Mouse (Mus musculus) liver, embryonic 15.5 days (tissue): ENCODE results near the gene Ech1. TPM values are rescaled to one million over a fixed set of nuclear protein-coding genes. Genes with fewer than 3 reads are reported as not detected.

Source experiments
- ATAC-seq: fragments of 200-750 bp; cut with Nextera tagmentation; 2 replicates; pipeline ENCODE4 v1.8.0; 2017; ENCODE audit warnings: moderate number of reproducible peaks, mild to moderate bottlenecking, moderate library complexity; ENCODE audit not compliant: insufficient read depth
- H3K27ac ChIP-seq: fragments of 300-500 bp; sonication (generic); replicated peaks from 2 replicates; pipeline ENCODE4 v1.5.1; 2015; ENCODE audit warnings: mild to moderate bottlenecking, inconsistent platforms
- H3K27me3 ChIP-seq: fragments of 300-500 bp; sonication (generic); 2 replicates; pipeline ENCODE4 v1.6.1; 2015; ENCODE audit warnings: mild to moderate bottlenecking, inconsistent platforms
- H3K36me3 ChIP-seq: fragments of 300-500 bp; sonication (generic); replicated peaks from 2 replicates; pipeline ENCODE4 v1.6.1; 2015; ENCODE audit warnings: moderate library complexity, mild to moderate bottlenecking, inconsistent platforms
- H3K4me1 ChIP-seq: fragments of 300-500 bp; sonication (generic); replicated peaks from 2 replicates; pipeline ENCODE4 v1.6.1; 2015; ENCODE audit warnings: inconsistent platforms
- H3K4me2 ChIP-seq: fragments of 300-500 bp; sonication (generic); 2 replicates; pipeline ENCODE4 v1.6.1; 2015; ENCODE audit warnings: moderate library complexity, mild to moderate bottlenecking, inconsistent platforms
- H3K4me3 ChIP-seq: fragments of 300-500 bp; sonication (generic); replicated peaks from 2 replicates; pipeline ENCODE4 v1.5.1; 2015; ENCODE audit warnings: mild to moderate bottlenecking, inconsistent platforms
- H3K9ac ChIP-seq: fragments of 300-500 bp; sonication (generic); 2 replicates; pipeline ENCODE4 v1.6.1; 2015; ENCODE audit warnings: moderate library complexity, mild to moderate bottlenecking, inconsistent platforms
- H3K9me3 ChIP-seq: fragments of 300-500 bp; sonication (generic); replicated peaks from 2 replicates; pipeline ENCODE4 v1.6.1; 2016; ENCODE audit warnings: inconsistent platforms
- WGBS: fragments of 180-500 bp; shearing (Covaris S2); methylation state at CpG from one replicate; pipeline ENCODE4 v1.1.7; 2015; ENCODE audit warnings: mixed read lengths; ENCODE audit not compliant: insufficient replicate concordance; 5-methylcytosine and 5-hydroxymethylcytosine counted together
- polyA plus RNA-seq: library from polyadenylated mRNA; unstranded; fragments of >200 nt; fragmentation: Nextera tagmentation; extraction: Ambion mirVana; gene quantifications from 2 replicates; pipeline ENCODE4 v1.2.1, GENCODE M21; 2015

Gene Ech1
- polyA plus RNA-seq, 1 experiment from 2014 or later = 125 TPM

DNA sequence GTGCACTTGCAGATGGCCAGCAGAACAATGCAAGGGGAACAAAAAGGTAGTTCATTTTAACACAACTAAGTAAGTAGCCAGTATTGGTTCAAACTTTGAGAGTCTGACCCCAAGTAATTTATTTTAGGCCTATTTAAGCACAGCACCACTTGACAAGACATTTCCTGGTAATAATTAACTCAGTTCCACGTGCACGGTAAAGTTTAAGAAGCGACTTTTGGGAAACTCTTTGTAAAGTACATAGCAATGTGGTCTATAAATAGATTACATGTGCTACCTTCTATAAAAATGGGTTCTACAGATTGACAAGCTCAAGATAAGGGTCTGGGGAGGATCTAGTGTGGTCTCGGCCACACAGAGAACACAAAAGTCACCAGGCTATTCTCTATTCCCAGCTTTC is 21.3 kb upstream of the Ech1 start:
- Histone ChIP-seq H3K27ac (peak overlapping the region; percentile 81), H3K9ac (0 out of 2 replicates have a peak overlapping the region, but pooled peaks have one; percentile 15), H3K36me3 (0 out of 2 replicates have a peak, but pooled peaks cover 5% of the 10 kb centered on the region), H3K27me3 (no peaks in the 10 kb centered on the region), H3K4me3 (no peak overlapping the region), H3K4me1 (peaks cover 42% of the 10 kb centered on the region), H3K9me3 (no peaks in the 10 kb centered on the region), H3K4me2 (0 out of 2 replicates have a peak overlapping the region, but pooled peaks have one; percentile 39)
- no peak for ATAC-seq
- 28% methylated on average over 4 of the region's 4 CpGs for WGBS

DNA sequence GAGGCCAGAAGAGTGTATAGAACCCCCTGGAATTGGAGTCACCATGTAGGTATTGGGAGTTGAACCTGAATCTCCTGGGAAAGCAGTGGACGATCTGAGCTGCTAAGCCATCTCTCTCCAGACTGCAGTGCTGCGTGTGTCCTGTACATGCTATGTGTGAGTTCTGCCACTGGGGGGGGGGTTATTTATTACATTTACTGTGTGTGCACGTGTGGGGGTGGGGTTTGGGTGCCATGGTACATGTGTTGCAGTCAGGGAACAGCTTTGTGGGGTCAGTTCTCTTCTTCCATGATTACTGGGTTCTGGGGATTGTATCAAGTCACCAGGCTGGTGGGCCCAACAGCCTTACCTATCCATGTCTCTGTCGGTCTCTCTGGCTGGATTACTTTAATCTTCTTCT is 18.1 kb upstream of the Ech1 start:
- H3K27ac ChIP-seq = no peak overlapping the region
- no peak overlapping the region for H3K4me3 ChIP-seq
- H3K4me2 ChIP-seq = no peak overlapping the region
- peaks cover 48% of the 10 kb centered on the region for H3K4me1 ChIP-seq
- no peaks in the 10 kb centered on the region for H3K9me3 ChIP-seq
- ATAC-seq = no peak
- 51% methylated on average over 4 of the region's 4 CpGs for WGBS
- no peak overlapping the region for H3K9ac ChIP-seq
- H3K27me3 ChIP-seq = no peaks in the 10 kb centered on the region
- H3K36me3 ChIP-seq = peaks cover 2% of the 10 kb centered on the region; the same call in 1 of the 2 replicates

GRCm38 (mm10) chr7:28807641-28808220 is 17.3 kb upstream of the Ech1 start:
- Histone ChIP-seq H3K27ac (peak overlapping the region; percentile 96), H3K36me3 (peaks cover 11% of the 10 kb centered on the region), H3K9me3 (no peaks in the 10 kb centered on the region), H3K27me3 (no peaks in the 10 kb centered on the region), H3K4me3 (peak overlapping the region; percentile 85), H3K4me1 (peaks cover 48% of the 10 kb centered on the region), H3K4me2 (peak overlapping the region; percentile 88), H3K9ac (peak overlapping the region; percentile 93)
- 54% methylated on average over 7 of the region's 8 CpGs for WGBS
- ATAC-seq = no peak

GRCm38 (mm10) chr7:28808221-28808941 is 16.6 kb upstream of the Ech1 start, which contains the start of gene Hnrnpl:
TSS of gene Hnrnpl (plus strand) at chr7:28808541.
- H3K4me1 ChIP-seq = peaks cover 48% of the 10 kb centered on the region
- peak within 1 kb of the TSS; percentile 88 for H3K4me2 ChIP-seq
- WGBS = 2% methylated on average over 35 of the region's 35 CpGs
- peak within 1 kb of the TSS; percentile 93 for H3K9ac ChIP-seq
- peak; percentile 1 for ATAC-seq
- no peaks in the 10 kb centered on the region for H3K9me3 ChIP-seq
- H3K4me3 ChIP-seq = peak within 1 kb of the TSS; percentile 85
- H3K36me3 ChIP-seq = peaks cover 17% of the 10 kb centered on the region
- H3K27me3 ChIP-seq = no peaks in the 10 kb centered on the region
- H3K27ac ChIP-seq = peak within 1 kb of the TSS; percentile 96

GRCm38 (mm10) chr7:28808957-28809393 is 16.0 kb upstream of the Ech1 start:
- H3K27ac ChIP-seq = peak overlapping the region; percentile 96

GRCm38 (mm10) chr7:28809401-28810089 is 15.5 kb upstream of the Ech1 start:
- Histone ChIP-seq H3K9me3 (no peaks in the 10 kb centered on the region), H3K4me3 (peak overlapping the region; percentile 85), H3K27me3 (no peaks in the 10 kb centered on the region), H3K4me1 (peaks cover 49% of the 10 kb centered on the region), H3K27ac (peak overlapping the region; percentile 96), H3K9ac (peak overlapping the region; percentile 93), H3K4me2 (peak overlapping the region; percentile 88), H3K36me3 (peaks cover 29% of the 10 kb centered on the region)
- under 1% methylated on average over 35 of the region's 35 CpGs for WGBS
- ATAC-seq = peak; percentile 29

More at GRCm38 (mm10) chr7:28808957-28809393, 16.0 kb upstream of the Ech1 start:
- Histone ChIP-seq H3K4me1 (peaks cover 48% of the 10 kb centered on the region), H3K4me2 (peak overlapping the region; percentile 88), H3K27me3 (no peaks in the 10 kb centered on the region), H3K9me3 (no peaks in the 10 kb centered on the region), H3K9ac (peak overlapping the region; percentile 93), H3K4me3 (peak overlapping the region; percentile 85), H3K36me3 (peaks cover 23% of the 10 kb centered on the region)
- peak; percentile 54 for ATAC-seq
- 1% methylated on average over 32 of the region's 32 CpGs for WGBS

GRCm38 (mm10) chr7:28810107-28811066 is 14.6 kb upstream of the Ech1 start:
- whole genome bisulfite sequencing = under 1% methylated on average over 70 of the region's 70 CpGs
- Histone ChIP-seq H3K27me3 (no peaks in the 10 kb centered on the region), H3K4me2 (peak overlapping the region; percentile 88), H3K4me1 (peaks cover 54% of the 10 kb centered on the region), H3K9ac (peak overlapping the region; percentile 93), H3K36me3 (peaks cover 37% of the 10 kb centered on the region), H3K27ac (peak overlapping the region; percentile 96), H3K4me3 (peak overlapping the region; percentile 88), H3K9me3 (no peaks in the 10 kb centered on the region)
- peak; percentile 86 for ATAC-seq

DNA sequence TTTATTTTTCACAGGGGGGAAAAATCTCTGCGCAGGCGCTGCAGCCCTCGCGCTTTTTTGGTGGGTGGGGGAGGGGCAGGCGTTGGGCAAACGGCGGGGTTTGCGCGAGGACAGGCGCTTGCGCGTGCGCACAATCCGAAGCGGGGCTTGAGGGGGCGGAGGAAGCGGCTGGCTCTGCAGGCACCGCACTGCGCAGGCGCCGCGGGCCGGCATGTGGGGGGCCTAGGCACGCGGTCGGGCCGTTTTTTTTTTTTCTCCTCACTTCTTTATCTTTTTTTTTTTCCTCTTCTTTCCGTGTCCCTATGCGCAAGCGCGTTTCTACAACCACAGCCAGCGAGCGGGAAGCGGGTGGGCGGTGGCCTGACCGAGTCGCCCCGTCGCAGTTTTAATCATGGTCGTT is 13.8 kb upstream of the Ech1 start:
- peak overlapping the region; percentile 88 for H3K4me3 ChIP-seq
- ATAC-seq = peak; percentile 45
- H3K4me2 ChIP-seq = peak overlapping the region; percentile 87
- 1% methylated on average over 38 of the region's 40 CpGs for WGBS
- H3K36me3 ChIP-seq = peaks cover 46% of the 10 kb centered on the region
- peaks cover 63% of the 10 kb centered on the region for H3K4me1 ChIP-seq
- H3K9ac ChIP-seq = peak overlapping the region; percentile 81
- no peaks in the 10 kb centered on the region for H3K9me3 ChIP-seq
- peak overlapping the region; percentile 94 for H3K27ac ChIP-seq
- H3K27me3 ChIP-seq = no peaks in the 10 kb centered on the region

DNA sequence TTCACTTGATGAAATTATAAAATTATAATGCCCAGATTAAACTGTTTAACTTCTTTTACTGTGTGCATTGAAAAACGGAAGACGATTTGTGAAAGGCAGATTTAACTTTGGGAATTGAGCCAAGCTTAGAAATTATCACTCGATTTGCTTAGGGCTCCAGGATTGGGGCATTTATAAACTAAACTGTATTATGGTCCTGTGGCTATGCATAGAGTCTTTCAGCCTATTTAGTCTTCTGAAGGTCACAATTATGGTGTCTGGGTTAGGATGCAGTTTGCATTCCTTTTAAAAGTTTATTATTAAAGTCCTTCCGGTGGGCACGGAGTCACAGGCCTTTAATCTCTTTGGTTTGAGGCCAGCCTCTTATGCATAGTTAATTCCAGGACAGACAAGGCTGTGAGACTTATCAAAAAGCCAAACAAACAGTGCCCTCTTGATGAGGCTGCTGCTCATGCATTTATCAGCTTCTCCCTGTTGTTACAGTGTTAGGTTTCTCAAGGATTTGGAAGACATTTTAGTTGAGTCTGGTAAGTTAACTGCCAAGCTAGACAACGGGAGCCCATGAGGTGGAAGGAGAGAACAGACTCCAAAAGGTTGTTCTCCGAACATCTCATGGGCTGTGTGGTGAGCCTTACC is 13.3 kb upstream of the Ech1 start:
- H3K9me3 ChIP-seq = no peaks in the 10 kb centered on the region
- H3K4me1 ChIP-seq = peaks cover 68% of the 10 kb centered on the region
- peak overlapping the region; percentile 81 for H3K9ac ChIP-seq
- peak overlapping the region; percentile 94 for H3K27ac ChIP-seq
- peak overlapping the region; percentile 88 for H3K4me3 ChIP-seq
- H3K36me3 ChIP-seq = peaks cover 51% of the 10 kb centered on the region
- 5% methylated on average over 7 of the region's 7 CpGs for WGBS
- H3K4me2 ChIP-seq = peak overlapping the region; percentile 87
- no peaks in the 10 kb centered on the region for H3K27me3 ChIP-seq
- ATAC-seq = no peak

GRCm38 (mm10) chr7:28812436-28812835 is 12.6 kb upstream of the Ech1 start:
- Histone ChIP-seq H3K27ac (peak overlapping the region; percentile 94), H3K4me2 (peak overlapping the region; percentile 87), H3K9ac (peak overlapping the region; percentile 81), H3K27me3 (no peaks in the 10 kb centered on the region), H3K36me3 (peaks cover 58% of the 10 kb centered on the region), H3K4me1 (peaks cover 75% of the 10 kb centered on the region), H3K4me3 (peak overlapping the region; percentile 88), H3K9me3 (no peaks in the 10 kb centered on the region)
- 52% methylated on average over 4 of the region's 4 CpGs for WGBS
- no peak for ATAC-seq
